Mouse (Mus musculus): Measurements from ENCODE around the gene Irf2bpl. TPM values are rescaled to one million over a fixed set of nuclear protein-coding genes. Genes with fewer than 3 reads are reported as not detected.

Gene Irf2bpl
- polyA plus RNA-seq, 1 experiment from 2014 or later = 9.1 TPM

GRCm38 (mm10) chr12:86867271-86868223 lies 17.1 kb downstream of the Irf2bpl start:
- Histone ChIP-seq H3K27ac (no peak overlapping the region), H3K4me3 (ENCODE audit: inconsistent target) (no peak overlapping the region), H3K79me2 (ENCODE audit: inconsistent target) (no peaks in the 10 kb centered on the region), H3K36me3 (ENCODE audit: inconsistent target) (no peaks in the 10 kb centered on the region)
- WGBS (ENCODE audit: missing documents) = 66% methylated on average over 14 of the region's 14 CpGs

DNA sequence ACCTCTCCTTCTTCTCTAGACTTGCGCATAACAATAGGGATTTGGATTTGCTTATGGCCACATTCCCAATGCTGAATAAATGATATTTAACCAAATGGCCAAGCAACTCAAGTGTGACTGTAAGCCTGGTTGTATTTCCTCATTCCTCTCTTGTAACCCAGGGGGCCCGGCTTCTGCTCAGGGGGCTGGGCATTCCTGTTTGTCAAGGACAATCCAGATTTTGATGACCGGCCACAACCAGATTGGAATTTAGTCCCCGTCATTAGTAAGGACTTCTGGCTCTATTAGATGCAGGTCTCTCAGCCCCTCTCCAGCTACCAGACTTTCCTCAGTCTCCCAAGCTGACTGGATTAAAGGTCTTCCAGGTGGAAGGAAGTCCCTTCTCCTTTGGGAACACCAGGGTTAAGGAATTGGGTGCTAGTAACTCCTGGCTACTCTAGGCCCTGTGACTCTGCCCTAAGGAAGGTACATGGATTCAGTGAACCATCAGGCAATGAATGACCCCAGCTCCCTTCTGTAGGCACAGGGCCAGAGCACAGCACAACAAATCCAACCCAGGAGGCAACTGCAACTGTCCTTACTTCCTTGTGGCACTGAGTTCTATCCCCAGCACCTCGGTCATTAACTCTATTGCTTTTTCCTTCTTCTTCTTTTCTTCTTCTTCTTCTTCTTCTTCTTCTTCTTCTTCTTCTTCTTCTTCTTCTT lies 20.1 kb downstream of the Irf2bpl start:
- WGBS (ENCODE audit: missing documents) = 94% methylated on average over 4 of the region's 5 CpGs
- Histone ChIP-seq H3K27ac (no peak overlapping the region), H3K79me2 (ENCODE audit: inconsistent target) (no peaks in the 10 kb centered on the region), H3K4me3 (ENCODE audit: inconsistent target) (no peak overlapping the region), H3K36me3 (ENCODE audit: inconsistent target) (no peaks in the 10 kb centered on the region)

GRCm38 (mm10) chr12:86859924-86860790 lies 24.4 kb downstream of the Irf2bpl start:
- WGBS (ENCODE audit: missing documents) = 80% methylated on average over 10 of the region's 10 CpGs
- no peak overlapping the region for H3K27ac ChIP-seq

GRCm38 (mm10) chr12:86858983-86859872 lies 25.4 kb downstream of the Irf2bpl start:
- Histone ChIP-seq H3K36me3 (ENCODE audit: inconsistent target) (no peaks in the 10 kb centered on the region), H3K79me2 (ENCODE audit: inconsistent target) (no peaks in the 10 kb centered on the region), H3K4me3 (ENCODE audit: inconsistent target) (no peak overlapping the region), H3K27ac (no peak overlapping the region)
- 73% methylated on average over 6 of the region's 6 CpGs for WGBS (ENCODE audit: missing documents)

More at GRCm38 (mm10) chr12:86859924-86860790, 24.4 kb downstream of the Irf2bpl start:
- Histone ChIP-seq H3K4me3 (ENCODE audit: inconsistent target) (no peak overlapping the region), H3K36me3 (ENCODE audit: inconsistent target) (no peaks in the 10 kb centered on the region), H3K79me2 (ENCODE audit: inconsistent target) (no peaks in the 10 kb centered on the region)

DNA sequence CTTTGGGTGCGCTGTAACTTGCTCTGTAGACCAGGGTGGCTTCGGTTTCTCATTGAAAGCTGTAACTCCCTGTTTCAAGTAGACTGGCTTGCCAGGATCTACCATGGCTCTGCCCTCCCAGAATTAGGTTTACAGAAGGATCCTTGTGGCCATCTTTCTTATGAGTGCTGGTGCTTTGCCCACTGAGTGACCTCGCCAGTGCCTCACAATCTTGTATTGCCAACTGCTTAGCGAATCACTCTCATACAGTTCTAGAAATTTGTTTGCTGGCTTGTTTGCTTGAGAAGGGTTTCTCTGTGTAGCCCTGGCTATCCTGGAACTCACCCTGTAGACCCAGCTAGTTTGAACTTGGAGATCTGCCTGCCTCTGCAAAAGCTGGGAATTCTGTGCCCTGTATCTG lies 26.1 kb downstream of the Irf2bpl start:
- WGBS (ENCODE audit: missing documents) = 94% methylated on average over 4 of the region's 4 CpGs
- no peaks in the 10 kb centered on the region for H3K79me2 ChIP-seq (ENCODE audit: inconsistent target)
- H3K36me3 ChIP-seq (ENCODE audit: inconsistent target) = no peaks in the 10 kb centered on the region
- no peak overlapping the region for H3K4me3 ChIP-seq (ENCODE audit: inconsistent target)
- no peak overlapping the region for H3K27ac ChIP-seq

DNA sequence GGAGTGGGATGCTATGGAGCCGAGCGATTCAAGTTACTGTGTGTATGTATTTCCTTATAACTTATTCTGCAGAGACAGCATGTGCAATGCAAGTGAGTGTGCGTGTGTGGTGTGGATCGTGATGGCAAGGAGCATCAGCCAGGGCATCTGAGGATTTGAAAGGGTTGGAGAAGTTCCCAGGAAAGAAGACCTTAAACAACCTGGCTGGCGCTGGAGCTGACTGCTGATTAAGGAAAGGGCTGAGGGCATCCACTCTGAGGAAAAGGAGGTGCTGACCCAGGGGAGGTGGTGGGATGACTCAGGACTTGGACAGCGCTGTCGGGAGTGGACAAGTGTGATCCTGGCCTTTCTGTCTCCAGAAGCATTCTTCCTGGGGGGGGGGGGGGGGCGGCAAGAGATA lies 27.3 kb downstream of the Irf2bpl start:
- Histone ChIP-seq H3K36me3 (ENCODE audit: inconsistent target) (no peaks in the 10 kb centered on the region), H3K4me3 (ENCODE audit: inconsistent target) (no peak overlapping the region), H3K79me2 (ENCODE audit: inconsistent target) (no peaks in the 10 kb centered on the region), H3K27ac (no peak overlapping the region)
- 94% methylated on average over 7 of the region's 8 CpGs for WGBS (ENCODE audit: missing documents)

DNA sequence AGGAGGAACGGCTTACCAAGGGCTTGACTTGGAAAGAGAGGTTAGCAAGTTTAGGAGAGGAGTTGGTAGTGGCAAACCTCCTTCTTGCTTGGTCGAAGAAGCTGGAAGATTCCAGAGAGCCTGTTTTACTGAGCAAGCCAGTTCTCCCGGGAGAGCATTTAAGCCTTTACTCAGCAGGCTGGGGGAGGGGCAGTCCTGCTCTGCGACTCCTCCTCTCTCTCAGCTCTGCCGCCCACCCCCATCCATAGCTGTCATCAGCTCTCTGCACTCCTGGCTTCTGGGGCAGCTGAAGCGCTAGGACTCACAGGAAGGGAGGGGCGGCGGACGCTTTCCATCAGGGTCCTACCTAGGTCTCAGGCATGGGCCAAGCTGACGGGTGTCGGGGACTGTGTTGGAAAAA lies 28.9 kb downstream of the Irf2bpl start:
- 53% methylated on average over 11 of the region's 11 CpGs for WGBS (ENCODE audit: missing documents)
- no peak overlapping the region for H3K4me3 ChIP-seq (ENCODE audit: inconsistent target)
- no peaks in the 10 kb centered on the region for H3K36me3 ChIP-seq (ENCODE audit: inconsistent target)
- no peak overlapping the region for H3K27ac ChIP-seq
- no peaks in the 10 kb centered on the region for H3K79me2 ChIP-seq (ENCODE audit: inconsistent target)

DNA sequence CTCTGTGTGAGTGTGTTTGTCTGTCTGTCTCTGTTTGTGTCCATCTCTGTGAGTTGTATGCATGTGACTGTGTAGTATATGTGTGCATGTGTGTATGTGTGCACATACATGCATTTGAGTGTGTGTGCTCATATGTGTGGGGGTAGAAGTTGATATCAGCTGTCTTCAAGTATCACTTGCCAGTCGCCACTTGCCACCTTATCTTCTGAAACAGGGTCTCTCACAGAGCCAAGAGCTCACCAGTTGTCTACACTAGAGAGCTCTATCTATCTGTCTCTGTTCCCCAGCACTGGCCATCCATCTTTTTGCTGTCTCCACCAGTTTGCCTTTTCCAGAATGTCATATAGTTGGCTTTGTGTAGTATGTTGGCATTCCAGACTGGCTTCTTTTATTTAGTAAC lies 31.1 kb downstream of the Irf2bpl start:
- H3K79me2 ChIP-seq (ENCODE audit: inconsistent target) = no peaks in the 10 kb centered on the region
- 92% methylated on average over 1 of the region's 1 CpGs for WGBS (ENCODE audit: missing documents)

GRCm38 (mm10) chr12:86851313-86851712 lies 33.3 kb downstream of the Irf2bpl start:
- Histone ChIP-seq H3K36me3 (ENCODE audit: inconsistent target) (no peaks in the 10 kb centered on the region), H3K27ac (no peak overlapping the region), H3K79me2 (ENCODE audit: inconsistent target) (no peaks in the 10 kb centered on the region), H3K4me3 (ENCODE audit: inconsistent target) (no peak overlapping the region)

More for the DNA sequence above, 31.1 kb downstream of the Irf2bpl start:
- no peaks in the 10 kb centered on the region for H3K36me3 ChIP-seq (ENCODE audit: inconsistent target)
- H3K4me3 ChIP-seq (ENCODE audit: inconsistent target) = no peak overlapping the region
- no peak overlapping the region for H3K27ac ChIP-seq

DNA sequence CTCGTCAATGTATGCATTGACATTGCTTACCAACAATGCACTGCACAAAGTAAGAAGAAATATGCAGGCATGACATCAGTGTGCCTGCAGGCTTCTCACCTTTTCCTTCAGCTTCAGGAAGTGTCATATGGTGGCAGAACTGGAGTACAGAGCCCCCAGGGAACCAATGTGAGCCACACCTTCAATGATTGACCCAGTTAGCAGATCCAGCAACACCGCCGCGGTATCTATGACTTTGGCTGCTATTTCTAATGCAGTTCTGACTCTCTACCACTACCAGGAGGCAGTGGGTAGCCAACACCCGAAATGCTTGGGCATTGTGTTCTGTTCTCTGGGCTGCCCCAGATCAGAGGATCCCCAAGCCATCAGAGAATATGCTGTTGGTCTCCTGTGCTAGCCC lies 33.9 kb downstream of the Irf2bpl start:
- H3K27ac ChIP-seq = no peak overlapping the region
- 91% methylated on average over 5 of the region's 5 CpGs for WGBS (ENCODE audit: missing documents)
- H3K79me2 ChIP-seq (ENCODE audit: inconsistent target) = no peaks in the 10 kb centered on the region
- no peaks in the 10 kb centered on the region for H3K36me3 ChIP-seq (ENCODE audit: inconsistent target)
- H3K4me3 ChIP-seq (ENCODE audit: inconsistent target) = no peak overlapping the region

GRCm38 (mm10) chr12:86849945-86850626 lies 34.5 kb downstream of the Irf2bpl start:
- 89% methylated on average over 10 of the region's 10 CpGs for WGBS (ENCODE audit: missing documents)
- no peaks in the 10 kb centered on the region for H3K36me3 ChIP-seq (ENCODE audit: inconsistent target)

GRCm38 (mm10) chr12:86842866-86843459 lies 41.6 kb downstream of the Irf2bpl start:
- Histone ChIP-seq H3K79me2 (ENCODE audit: inconsistent target) (no peaks in the 10 kb centered on the region), H3K36me3 (ENCODE audit: inconsistent target) (no peaks in the 10 kb centered on the region), H3K27ac (no peak overlapping the region), H3K4me3 (ENCODE audit: inconsistent target) (no peak overlapping the region)
- 22% methylated on average over 13 of the region's 15 CpGs for WGBS (ENCODE audit: missing documents)

More at GRCm38 (mm10) chr12:86849945-86850626, 34.5 kb downstream of the Irf2bpl start:
- no peaks in the 10 kb centered on the region for H3K79me2 ChIP-seq (ENCODE audit: inconsistent target)
- no peak overlapping the region for H3K4me3 ChIP-seq (ENCODE audit: inconsistent target)
- no peak overlapping the region for H3K27ac ChIP-seq

DNA sequence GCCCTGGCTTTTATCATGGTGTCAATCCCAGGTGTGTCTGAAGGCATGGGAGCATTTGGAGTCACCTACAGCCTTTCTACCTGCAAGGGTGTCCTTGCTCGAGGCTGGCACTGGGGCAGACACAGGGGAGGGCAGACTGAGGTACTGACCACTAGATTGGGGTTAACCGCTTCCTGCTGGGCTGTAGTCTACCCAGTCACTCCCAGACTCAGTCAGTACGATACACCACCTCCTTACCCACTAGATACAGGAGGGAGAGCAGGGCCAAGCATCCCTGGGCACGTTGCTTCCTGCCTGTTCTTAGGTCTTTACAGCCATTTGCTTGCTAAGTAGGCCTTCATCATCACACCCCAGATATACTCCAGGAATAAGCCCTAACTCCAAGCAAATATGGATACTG lies 44.1 kb downstream of the Irf2bpl start:
- H3K36me3 ChIP-seq (ENCODE audit: inconsistent target) = no peaks in the 10 kb centered on the region
- no peaks in the 10 kb centered on the region for H3K79me2 ChIP-seq (ENCODE audit: inconsistent target)
- H3K4me3 ChIP-seq (ENCODE audit: inconsistent target) = no peak overlapping the region
- WGBS (ENCODE audit: missing documents) = 84% methylated on average over 4 of the region's 4 CpGs
- no peak overlapping the region for H3K27ac ChIP-seq

Measured in macrophage (primary cell).